Mouse (Mus musculus) heart, adult 2 months (tissue): Measurements from ENCODE around the gene Ovgp1. TPM values are rescaled to one million over a fixed set of nuclear protein-coding genes. Genes with fewer than 3 reads are reported as not detected.

Experiments used
- DNase-seq, 2 experiments: peaks; one replicate each; pipeline ENCODE4 v3.0.0; 2021
- H3K27ac ChIP-seq: fragments of 200-600 bp; 2 replicates; pipeline ENCODE4 v1.8.1; 2022
- H3K27me3 ChIP-seq: fragments of 200-500 bp; 2 replicates; pipeline ENCODE4 v1.6.1; 2012; ENCODE audit warnings: mild to moderate bottlenecking, low read length, inconsistent platforms, mixed read lengths; ENCODE audit not compliant: control insufficient read depth, insufficient read depth
- H3K36me3 ChIP-seq: fragments of 200-500 bp; 2 replicates; pipeline ENCODE4 v1.6.1; 2012; ENCODE audit warnings: low read length, inconsistent platforms; ENCODE audit not compliant: control insufficient read depth, insufficient read depth
- H3K4me1 ChIP-seq: fragments of 200-500 bp; 2 replicates; pipeline ENCODE4 v1.6.1; 2011; ENCODE audit warnings: low read length; ENCODE audit not compliant: control insufficient read depth, insufficient read depth
- H3K4me3 ChIP-seq: fragments of 200-600 bp; 2 replicates; pipeline ENCODE4 v1.8.1; 2022
- H3K79me2 ChIP-seq: fragments of 200-500 bp; replicated peaks from 2 replicates; pipeline ENCODE4 v1.6.1; 2012; ENCODE audit warnings: mild to moderate bottlenecking, inconsistent platforms, low read length, moderate library complexity, mixed read lengths; ENCODE audit not compliant: control insufficient read depth, insufficient read depth
- H3K9ac ChIP-seq: fragments of 200-500 bp; 2 replicates; pipeline ENCODE4 v1.6.1; 2012; ENCODE audit warnings: low read depth, mild to moderate bottlenecking, control low read depth, inconsistent platforms, low read length, mixed read lengths
- CTCF ChIP-seq: fragments of 200-600 bp; IDR thresholded peaks from 2 replicates; pipeline ENCODE4 v1.8.1; 2022; ENCODE audit warnings: antibody characterized with exemption, mild to moderate bottlenecking, moderate library complexity
- EP300 ChIP-seq: fragments of 200-500 bp; IDR thresholded peaks from 2 replicates; pipeline ENCODE4 v1.6.1; 2011; ENCODE audit warnings: low read depth, low read length, control low read depth; ENCODE audit not compliant: insufficient read depth
- POLR2A ChIP-seq: fragments of 200-500 bp; IDR thresholded peaks from 2 replicates; pipeline ENCODE4 v1.6.1; 2011; ENCODE audit warnings: mild to moderate bottlenecking, low read depth, low read length, control low read depth; ENCODE audit not compliant: insufficient read depth
- WGBS: fragments of 180-500 bp; shearing (Covaris S2); methylation state at CpG from one replicate; pipeline ENCODE4 v1.1.7; 2018; 5-methylcytosine and 5-hydroxymethylcytosine counted together
- intact Hi-C: fragments of 180-260 bp; cut with DNase I; formaldehyde crosslinking; loops from one replicate; pipeline ENCODE4 v1.15.1; 2025
- polyA plus RNA-seq: library from polyadenylated mRNA; depleted of rRNA; stranded (reverse); fragments of >200 nt; gene quantifications from 2 replicates; pipeline ENCODE4 v1.2.3, GENCODE M21; 2012; rRNA removed
- total RNA-seq, 2 experiments: library from RNA; stranded (reverse); gene quantifications; 2 replicates each; pipeline ENCODE4 v1.2.3; 2021

Ovgp1 gene
- total and polyA plus RNA-seq, 3 experiments = 0.16 to 0.98 (median 0.34) TPM

DNA sequence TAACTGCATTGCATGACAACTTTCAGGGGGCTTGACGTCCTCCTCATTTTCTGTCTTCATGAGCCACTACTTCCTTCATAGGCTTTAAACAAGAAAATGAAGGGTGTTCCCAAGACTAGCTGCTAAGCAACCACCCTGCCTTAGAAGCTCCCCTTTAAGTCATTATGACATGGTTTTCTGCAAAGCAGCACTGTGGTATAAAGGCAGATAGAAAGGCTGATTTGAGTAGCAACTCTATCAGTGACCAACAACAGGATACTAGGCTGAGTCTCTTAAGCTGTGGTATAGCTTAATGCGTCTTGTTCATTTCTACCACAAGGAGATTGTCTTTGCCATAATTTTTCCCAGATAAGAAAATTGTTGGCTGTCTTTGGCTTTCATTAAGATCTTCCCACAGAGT lies 41.0 kb downstream of the Ovgp1 start, which contains the start of gene Pifo:
Gene Pifo, minus strand, starts transcription at position 101 of the 400 bp plus-strand sequence.
- TF ChIP-seq POLR2A = no peak
- TF ChIP-seq CTCF = no peak
- TF ChIP-seq EP300 = no peak
- H3K36me3 ChIP-seq = no peaks in the 10 kb centered on the region
- H3K4me3 ChIP-seq = no peak within 1 kb of the TSS
- no peak within 1 kb of the TSS for H3K9ac ChIP-seq
- no peaks in the 10 kb centered on the region for H3K79me2 ChIP-seq
- no peaks in the 10 kb centered on the region for H3K27me3 ChIP-seq
- H3K27ac ChIP-seq = no peak within 1 kb of the TSS
- no peak for DNase-seq
- 81% methylated on average over 2 of the region's 2 CpGs for WGBS
- intact Hi-C loops = no loop called here
- H3K4me1 ChIP-seq = no peaks in the 10 kb centered on the region

DNA sequence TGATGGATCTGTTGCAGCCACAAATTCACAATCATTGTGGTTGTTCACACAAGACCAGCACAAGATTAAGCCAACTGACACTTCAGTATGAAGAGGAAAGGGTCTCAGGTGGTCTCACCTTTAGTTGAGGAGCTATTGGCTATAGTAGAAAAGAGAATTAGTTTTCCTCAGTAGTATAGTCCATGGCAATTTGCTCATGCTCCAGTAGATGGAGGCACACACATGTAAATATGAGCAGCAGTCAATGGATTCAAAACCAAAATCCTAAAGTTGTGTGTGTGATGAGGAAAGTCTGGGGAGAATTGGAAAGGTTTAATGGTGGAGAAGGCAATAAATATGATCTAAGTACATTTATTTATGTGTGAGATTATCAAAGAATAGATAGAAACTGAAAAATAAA lies 48.3 kb downstream of the Ovgp1 start:
- H3K4me3 ChIP-seq = no peak overlapping the region

GRCm38 (mm10) chr3:106024135-106024534 lies 50.6 kb downstream of the Ovgp1 start:
- WGBS = 72% methylated on average over 2 of the region's 2 CpGs
- Histone ChIP-seq H3K27me3 (no peaks in the 10 kb centered on the region), H3K27ac (no peak overlapping the region), H3K79me2 (no peaks in the 10 kb centered on the region), H3K4me1 (no peaks in the 10 kb centered on the region), H3K36me3 (no peaks in the 10 kb centered on the region), H3K9ac (no peak overlapping the region), H3K4me3 (no peak overlapping the region)
- TF ChIP-seq CTCF = no peak
- no peak for TF ChIP-seq EP300
- TF ChIP-seq POLR2A = no peak
- intact Hi-C loops = no loop called here
- no peak for DNase-seq

More for the DNA sequence above, 48.3 kb downstream of the Ovgp1 start:
- Histone ChIP-seq H3K4me1 (no peaks in the 10 kb centered on the region), H3K9ac (no peak overlapping the region), H3K27me3 (no peaks in the 10 kb centered on the region), H3K79me2 (no peaks in the 10 kb centered on the region), H3K27ac (no peak overlapping the region), H3K36me3 (no peaks in the 10 kb centered on the region)
- no peak for DNase-seq
- no peak for TF ChIP-seq EP300
- peak; percentile 54 for TF ChIP-seq CTCF
- intact Hi-C loops = no loop called here

GRCm38 (mm10) chr3:106032781-106033180 lies 59.3 kb downstream of the Ovgp1 start, which contains the start of gene Chil5:
TSS of gene Chil5 (minus strand) at chr3:106032814.
- Histone ChIP-seq H3K36me3 (no peaks in the 10 kb centered on the region), H3K4me1 (no peaks in the 10 kb centered on the region), H3K79me2 (no peaks in the 10 kb centered on the region), H3K9ac (no peak within 1 kb of the TSS), H3K27me3 (no peaks in the 10 kb centered on the region), H3K4me3 (no peak within 1 kb of the TSS), H3K27ac (no peak within 1 kb of the TSS)
- TF ChIP-seq EP300 (no peak), POLR2A (no peak), CTCF (no peak)
- WGBS = 45% methylated on average over 1 of the region's 1 CpGs
- DNase-seq = no peak
- intact Hi-C loops = no loop called here

Other genes starting within 250 kb of the Ovgp1 start
- gene Rap1a, start 172.4 kb upstream of the Ovgp1 start, total RNA-seq = 100 to 1,000 TPM; 101 to 113 TPM
- 12.8 and 34.5 TPM in 2 replicates for gene Rap1a, start 172.4 kb upstream of the Ovgp1 start, polyA plus RNA-seq
- gene Adora3, start 102.9 kb upstream of the Ovgp1 start, total RNA-seq = not detected
- gene Adora3, start 102.9 kb upstream of the Ovgp1 start, polyA plus RNA-seq = 0.37 and 0.94 TPM in 2 replicates
- under 1 TPM in 1 of 2 experiments, not detected in 1; 0.31 TPM for gene Tmigd3, start 102.8 kb upstream of the Ovgp1 start, total RNA-seq
- gene Tmigd3, start 102.8 kb upstream of the Ovgp1 start, polyA plus RNA-seq = 0.35 TPM in 1 of 2 replicates, not detected in the other
- 1 to 10 TPM in 1 of 2 experiments, under 1 TPM in 1; 0.97 to 2.3 TPM for gene I830077J02Rik, start 41.0 kb upstream of the Ovgp1 start, total RNA-seq
- gene I830077J02Rik, start 41.0 kb upstream of the Ovgp1 start, polyA plus RNA-seq = 0.72 and 0.76 TPM in 2 replicates
- 10 to 100 TPM; 37.8 to 39.6 TPM for gene Wdr77, start 14.3 kb upstream of the Ovgp1 start, total RNA-seq
- gene Wdr77, start 14.3 kb upstream of the Ovgp1 start, polyA plus RNA-seq = 40.9 and 58.5 TPM in 2 replicates
- gene Atp5f1, start 13.6 kb upstream of the Ovgp1 start, total RNA-seq = 1,000 to 10,000 TPM; 1,076 to 1,219 TPM
- 478 and 1,133 TPM in 2 replicates for gene Atp5f1, start 13.6 kb upstream of the Ovgp1 start, polyA plus RNA-seq
- not detected for gene Pifo, start 40.9 kb downstream of the Ovgp1 start, total RNA-seq
- gene Pifo, start 40.9 kb downstream of the Ovgp1 start, polyA plus RNA-seq = 0.20 TPM in 1 of 2 replicates, not detected in the other
- not detected for gene Chil5, start 59.1 kb downstream of the Ovgp1 start, total RNA-seq
- gene Chil5, start 59.1 kb downstream of the Ovgp1 start, polyA plus RNA-seq = 0.12 TPM in 1 of 2 replicates, not detected in the other
- gene Chia1, start 139.5 kb downstream of the Ovgp1 start, total RNA-seq = not detected
- 0.31 TPM in 1 of 2 replicates, not detected in the other for gene Chia1, start 139.5 kb downstream of the Ovgp1 start, polyA plus RNA-seq
- gene Chil3, start 193.9 kb downstream of the Ovgp1 start, total RNA-seq = 1 to 10 TPM in 1 of 2 experiments, under 1 TPM in 1; 0.18 to 1.0 TPM
- 0.32 and 1.3 TPM in 2 replicates for gene Chil3, start 193.9 kb downstream of the Ovgp1 start, polyA plus RNA-seq
- gene Chil4, start 245.8 kb downstream of the Ovgp1 start, total RNA-seq = not detected
- not detected in 2 replicates for gene Chil4, start 245.8 kb downstream of the Ovgp1 start, polyA plus RNA-seq